Mouse (Mus musculus) liver, embryonic 11.5 days (tissue): ENCODE results near the gene Sergef. TPM values are rescaled to one million over a fixed set of nuclear protein-coding genes. Genes with fewer than 3 reads are reported as not detected.
A peak's percentile ranks its signal among the peaks of the same experiment; 100 is the strongest.

Experiments used
- ATAC-seq: fragments of 200-750 bp; cut with Nextera tagmentation; replicated peaks from 2 replicates; pipeline ENCODE4 v1.8.0; 2017; ENCODE audit warnings: moderate number of reproducible peaks, mild to moderate bottlenecking, moderate TSS enrichment, moderate library complexity; ENCODE audit not compliant: low FRiP score
- DNase-seq: peaks from one replicate; pipeline ENCODE4 v3.0.0-alpha.2; 2017; ENCODE audit warnings: low spot score
- H3K27ac ChIP-seq: fragments of 300-500 bp; sonication (generic); 2 replicates; pipeline ENCODE4 v1.5.1; 2014; ENCODE audit warnings: mild to moderate bottlenecking, low read depth, low read length, control low read depth
- H3K27me3 ChIP-seq: fragments of 300-500 bp; sonication (generic); replicated peaks from 2 replicates; pipeline ENCODE4 v1.6.1; 2014; ENCODE audit warnings: low read length, mixed read lengths; ENCODE audit not compliant: control insufficient read depth, insufficient read depth
- H3K36me3 ChIP-seq: fragments of 300-500 bp; sonication (generic); 2 replicates; pipeline ENCODE4 v1.6.1; 2014; ENCODE audit warnings: mild to moderate bottlenecking, low read length, moderate library complexity, mixed read lengths; ENCODE audit not compliant: control insufficient read depth, insufficient read depth
- H3K4me1 ChIP-seq: fragments of 300-500 bp; sonication (generic); replicated peaks from 2 replicates; pipeline ENCODE4 v1.6.1; 2014; ENCODE audit warnings: low read length, mixed read lengths; ENCODE audit not compliant: control insufficient read depth, insufficient read depth
- H3K4me2 ChIP-seq: fragments of 300-500 bp; sonication (generic); 2 replicates; pipeline ENCODE4 v1.6.1; 2014; ENCODE audit warnings: mild to moderate bottlenecking, control low read depth, moderate library complexity
- H3K4me3 ChIP-seq: fragments of 300-500 bp; sonication (generic); 2 replicates; pipeline ENCODE4 v1.5.1; 2014; ENCODE audit warnings: low read depth, low read length, control low read depth
- H3K9ac ChIP-seq: fragments of 300-500 bp; sonication (generic); 2 replicates; pipeline ENCODE4 v1.6.1; 2014; ENCODE audit warnings: low read depth, low read length, control low read depth
- H3K9me3 ChIP-seq: fragments of 300-500 bp; sonication (generic); 2 replicates; pipeline ENCODE4 v1.6.1; 2016; ENCODE audit warnings: low read length, inconsistent platforms, mixed read lengths; ENCODE audit not compliant: control insufficient read depth
- WGBS: fragments of 180-500 bp; shearing (Covaris S2); extraction: QIAGEN DNeasy Blood & Tissue Kit; methylation state at CpG from one replicate; pipeline ENCODE4 v1.1.7; 2014; 5-methylcytosine and 5-hydroxymethylcytosine counted together
- polyA plus RNA-seq: library from polyadenylated mRNA; unstranded; fragments of >200 nt; fragmentation: Nextera tagmentation; extraction: Ambion mirVana; gene quantifications from 2 replicates; pipeline ENCODE4 v1.2.1, GENCODE M21; 2014

Sergef gene
- polyA plus RNA-seq, 1 experiment from 2014 or later: 13.2 TPM

DNA sequence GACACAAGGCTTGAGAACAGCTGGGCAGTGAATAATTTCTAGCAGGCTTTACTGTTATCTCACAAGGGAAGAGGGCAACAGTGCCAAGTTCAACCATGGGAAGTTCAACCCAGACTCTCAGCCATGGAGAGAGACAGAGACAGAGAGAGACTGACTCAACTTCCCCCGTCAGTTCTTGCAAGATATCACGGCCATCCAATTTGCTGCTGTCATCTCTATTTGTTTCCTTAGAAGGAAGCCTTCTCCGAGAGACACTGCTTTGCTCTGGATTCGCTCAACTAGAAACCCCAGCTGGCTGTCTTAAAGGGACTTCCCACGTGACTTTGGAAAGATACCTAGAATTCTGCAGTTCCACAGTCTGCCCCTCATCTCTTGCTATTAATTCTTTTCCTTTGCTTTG, 80.6 kb downstream of the Sergef start:
- H3K4me1 ChIP-seq: peaks cover 21% of the 10 kb centered on the region
- H3K27me3 ChIP-seq: no peaks in the 10 kb centered on the region
- WGBS: 68% methylated on average over 5 of the region's 5 CpGs
- ATAC-seq: no peak
- H3K4me3 ChIP-seq: no peak overlapping the region
- H3K36me3 ChIP-seq: no peaks in the 10 kb centered on the region
- DNase-seq: no peak
- H3K9me3 ChIP-seq: no peaks in the 10 kb centered on the region
- no peak overlapping the region for H3K27ac ChIP-seq
- no peak overlapping the region for H3K9ac ChIP-seq
- H3K4me2 ChIP-seq: no peak overlapping the region

DNA sequence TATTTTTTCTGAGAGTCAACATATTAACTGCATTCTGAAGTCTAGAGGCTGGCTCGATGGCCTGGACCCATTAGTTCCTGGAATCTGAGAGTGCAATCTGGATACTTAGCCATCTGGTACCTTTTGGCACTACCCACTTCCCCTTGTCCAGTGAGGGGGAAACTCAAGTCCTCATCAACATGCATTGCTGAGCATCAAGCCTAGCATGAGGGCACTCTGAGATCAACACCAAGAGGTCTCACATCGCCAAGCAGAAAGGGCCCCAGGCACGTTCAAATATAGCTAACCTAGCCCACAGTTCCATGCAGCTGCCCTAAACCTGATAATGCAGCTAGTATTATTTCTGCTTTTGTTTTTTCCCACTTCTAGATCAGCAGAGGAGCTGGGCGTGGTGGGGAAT, 81.6 kb downstream of the Sergef start:
- no peak overlapping the region for H3K4me3 ChIP-seq
- peaks cover 21% of the 10 kb centered on the region for H3K4me1 ChIP-seq
- H3K4me2 ChIP-seq: no peak overlapping the region
- WGBS: 66% methylated on average over 4 of the region's 4 CpGs
- peak; percentile 40 for ATAC-seq
- DNase-seq: no peak
- no peaks in the 10 kb centered on the region for H3K27me3 ChIP-seq
- H3K36me3 ChIP-seq: no peaks in the 10 kb centered on the region
- H3K9ac ChIP-seq: no peak overlapping the region
- no peaks in the 10 kb centered on the region for H3K9me3 ChIP-seq
- no peak overlapping the region for H3K27ac ChIP-seq

DNA sequence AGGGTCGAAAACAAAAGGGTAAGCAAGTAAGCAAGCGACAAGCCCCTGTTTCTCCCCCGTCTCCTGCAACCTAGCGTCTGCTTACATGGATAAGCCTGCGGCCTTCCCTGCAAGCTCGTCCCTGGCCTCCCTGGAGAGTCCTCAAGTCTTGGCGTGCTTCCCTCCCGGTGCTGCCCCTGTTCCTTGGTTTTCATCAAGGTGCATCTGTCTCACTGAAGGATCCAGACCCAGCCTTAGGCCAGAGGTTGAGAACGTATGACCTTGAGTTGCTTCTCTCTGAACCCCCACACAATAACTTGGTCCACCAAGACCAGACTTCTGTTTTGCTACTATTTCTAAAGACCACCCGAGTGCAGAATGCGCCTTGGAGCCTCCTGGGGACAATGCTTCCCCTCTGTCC, 82.2 kb downstream of the Sergef start:
- Histone ChIP-seq H3K9me3 (no peaks in the 10 kb centered on the region), H3K27ac (peak overlapping the region; percentile 53; the same call in 1 of the 2 replicates), H3K36me3 (no peaks in the 10 kb centered on the region), H3K4me2 (no peak overlapping the region), H3K4me3 (no peak overlapping the region), H3K27me3 (no peaks in the 10 kb centered on the region), H3K9ac (no peak overlapping the region), H3K4me1 (peaks cover 21% of the 10 kb centered on the region)
- WGBS: 80% methylated on average over 11 of the region's 11 CpGs
- ATAC-seq (no peak), DNase-seq (no peak)

DNA sequence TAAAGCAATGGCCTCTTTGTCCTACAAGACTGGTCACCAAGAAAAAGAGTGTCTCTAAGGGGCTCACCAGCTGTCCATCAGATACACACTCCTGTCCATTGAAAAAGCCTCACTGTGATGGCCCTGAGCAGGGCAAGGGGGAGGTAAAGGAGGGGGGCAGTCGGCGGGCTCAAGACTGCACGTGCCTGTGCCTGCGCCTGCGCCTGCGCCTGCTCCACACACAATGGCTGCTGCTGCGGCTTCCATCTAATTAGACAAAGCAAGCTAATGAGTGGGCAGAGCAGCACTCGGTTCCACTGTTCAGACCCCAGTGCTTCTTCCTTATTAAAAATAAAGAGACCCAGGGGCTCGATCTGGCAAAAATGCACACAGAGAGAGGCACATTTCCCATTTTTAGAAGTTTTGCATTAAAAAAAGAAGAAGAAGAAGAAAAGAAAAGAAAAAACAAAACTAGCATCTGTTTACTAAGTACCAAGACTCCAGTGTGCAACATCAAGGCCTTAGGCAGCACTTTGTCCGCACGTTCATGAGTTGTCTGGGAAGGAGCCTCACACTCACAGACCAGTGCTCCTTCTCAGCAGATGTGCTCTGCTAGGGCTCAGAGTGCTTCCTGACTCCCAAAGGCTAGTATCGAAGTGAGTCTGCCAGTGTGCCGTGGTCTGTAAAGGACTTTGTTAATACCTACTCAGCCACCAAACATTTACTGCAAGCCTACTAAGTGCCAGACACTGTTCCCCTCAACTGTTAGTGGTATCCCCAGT, 83.1 kb downstream of the Sergef start:
- H3K4me3 ChIP-seq: no peak overlapping the region
- H3K4me1 ChIP-seq: peaks cover 21% of the 10 kb centered on the region
- H3K27me3 ChIP-seq: no peaks in the 10 kb centered on the region
- no peak overlapping the region for H3K9ac ChIP-seq
- no peaks in the 10 kb centered on the region for H3K9me3 ChIP-seq
- WGBS: 85% methylated on average over 13 of the region's 13 CpGs
- no peak overlapping the region for H3K4me2 ChIP-seq
- H3K36me3 ChIP-seq: no peaks in the 10 kb centered on the region
- DNase-seq: no peak
- ATAC-seq: no peak
- no peak overlapping the region for H3K27ac ChIP-seq

DNA sequence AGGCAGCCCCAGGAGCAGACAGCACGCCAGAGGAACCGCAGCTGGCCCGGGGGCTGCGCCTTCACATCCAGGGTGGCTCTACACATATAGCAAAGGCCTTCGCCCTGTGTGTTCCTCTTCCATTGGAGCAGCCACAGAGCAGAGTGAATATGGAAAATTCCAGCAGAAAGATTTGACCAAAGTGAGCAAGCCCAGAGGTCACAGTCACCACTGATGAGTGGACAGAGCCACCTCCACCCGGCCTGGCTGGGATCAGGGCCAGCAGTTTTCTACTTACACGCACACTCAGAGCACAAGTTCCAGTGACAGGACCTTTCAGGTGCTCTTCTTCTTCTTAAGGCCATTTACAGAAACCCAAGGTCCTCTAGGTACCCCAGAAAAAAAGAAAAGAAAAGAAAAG, 83.9 kb downstream of the Sergef start:
- no peak for DNase-seq
- WGBS: 91% methylated on average over 7 of the region's 7 CpGs

DNA sequence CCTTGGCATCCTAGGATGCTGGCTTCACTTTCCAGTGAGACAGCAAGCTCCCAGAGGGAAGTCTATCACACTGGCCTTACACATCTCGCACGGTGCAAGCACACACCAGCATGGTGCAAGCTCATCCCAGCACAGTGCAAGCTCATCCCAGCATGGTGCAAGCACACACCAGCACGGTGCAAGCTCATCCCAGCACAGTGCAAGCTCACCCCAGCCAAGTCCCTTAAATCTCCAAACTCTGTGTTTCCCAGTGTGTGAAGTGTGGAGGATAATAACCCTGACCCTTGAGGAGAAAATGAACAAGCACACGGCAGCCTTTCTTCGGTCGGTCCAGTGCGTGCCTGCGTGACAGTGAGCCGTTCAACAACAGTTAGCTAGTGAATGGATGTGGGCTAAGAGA, 84.8 kb downstream of the Sergef start:
- Histone ChIP-seq H3K9me3 (no peaks in the 10 kb centered on the region), H3K27me3 (no peaks in the 10 kb centered on the region), H3K9ac (no peak overlapping the region), H3K4me1 (peaks cover 11% of the 10 kb centered on the region), H3K36me3 (no peaks in the 10 kb centered on the region), H3K4me3 (no peak overlapping the region), H3K27ac (no peak overlapping the region), H3K4me2 (no peak overlapping the region)
- ATAC-seq: no peak
- WGBS: 88% methylated on average over 9 of the region's 9 CpGs
- DNase-seq: no peak

More for the DNA sequence above, 83.9 kb downstream of the Sergef start:
- H3K9ac ChIP-seq: no peak overlapping the region
- H3K36me3 ChIP-seq: no peaks in the 10 kb centered on the region
- no peaks in the 10 kb centered on the region for H3K9me3 ChIP-seq
- no peaks in the 10 kb centered on the region for H3K27me3 ChIP-seq
- no peak overlapping the region for H3K4me2 ChIP-seq
- no peak overlapping the region for H3K4me3 ChIP-seq
- H3K27ac ChIP-seq: no peak overlapping the region
- no peak for ATAC-seq
- H3K4me1 ChIP-seq: peaks cover 20% of the 10 kb centered on the region

DNA sequence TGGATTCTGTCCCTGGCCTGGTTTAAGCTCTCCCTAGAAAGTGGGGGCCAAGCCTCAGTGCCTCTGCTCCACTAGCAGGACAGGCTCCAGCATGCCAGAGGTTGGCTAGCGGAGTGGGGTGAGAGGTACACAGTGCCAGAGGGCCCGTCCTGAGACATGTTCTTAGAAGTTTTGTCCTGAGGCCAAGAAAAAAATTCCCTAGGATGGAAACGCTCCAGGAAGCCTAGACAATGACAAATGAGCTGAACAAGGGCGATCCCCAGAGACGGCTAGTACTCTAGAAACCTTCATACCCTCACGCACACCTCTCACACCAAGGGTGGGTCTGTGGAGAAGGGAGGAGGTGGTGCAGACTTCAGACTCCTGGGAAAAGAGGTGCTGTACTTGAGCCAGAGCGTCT, 85.6 kb downstream of the Sergef start:
- ATAC-seq: no peak
- H3K4me1 ChIP-seq: peaks cover 8% of the 10 kb centered on the region
- WGBS: 69% methylated on average over 7 of the region's 7 CpGs

DNA sequence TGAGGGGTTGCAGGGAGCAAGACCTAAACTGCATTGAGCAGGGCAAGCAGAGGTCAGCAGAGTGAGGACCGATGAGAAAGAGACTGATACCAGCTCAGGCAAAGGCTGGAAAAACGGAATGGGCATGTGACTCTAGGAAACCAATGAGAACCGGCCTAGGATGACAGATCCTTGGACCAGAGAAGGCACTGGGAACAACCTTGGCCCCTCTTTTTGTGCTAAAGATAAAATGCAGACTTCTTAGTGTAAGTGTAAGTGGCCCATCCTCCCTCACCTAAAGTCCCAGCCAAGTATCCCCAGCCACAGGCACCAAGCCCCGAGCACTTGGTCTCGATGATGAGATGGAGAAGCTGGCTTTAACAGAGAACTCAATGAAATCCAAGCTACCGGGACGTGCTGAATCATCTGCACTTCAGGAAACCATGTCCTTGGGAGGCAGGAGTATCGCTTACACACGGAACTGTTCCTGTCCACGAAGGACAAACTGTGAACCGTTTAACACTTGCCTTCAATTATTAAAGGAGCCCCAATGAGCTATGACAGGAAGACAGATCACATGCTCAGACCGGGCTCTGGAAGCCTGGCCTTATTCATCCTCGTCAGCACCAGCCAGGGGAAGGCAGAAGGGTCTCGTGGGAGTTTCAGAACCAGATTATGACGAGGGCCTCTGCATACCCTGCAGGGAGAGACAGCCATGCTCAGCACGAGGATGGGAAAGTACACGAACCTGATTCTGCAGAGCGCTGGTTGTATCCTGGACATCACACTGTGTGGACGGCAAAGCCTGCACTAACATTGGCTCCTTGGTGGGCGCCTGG, 87.5 kb downstream of the Sergef start:
- DNase-seq (no peak), ATAC-seq (no peak)
- no peak overlapping the region for H3K9ac ChIP-seq
- H3K4me3 ChIP-seq: no peak overlapping the region
- 65% methylated on average over 20 of the region's 20 CpGs for WGBS
- no peaks in the 10 kb centered on the region for H3K36me3 ChIP-seq
- H3K4me2 ChIP-seq: no peak overlapping the region
- H3K4me1 ChIP-seq: peaks cover 2% of the 10 kb centered on the region; the same call in 1 of the 2 replicates
- H3K27ac ChIP-seq: no peak overlapping the region
- no peaks in the 10 kb centered on the region for H3K27me3 ChIP-seq
- H3K9me3 ChIP-seq: no peaks in the 10 kb centered on the region

More for the DNA sequence above, 85.6 kb downstream of the Sergef start:
- Histone ChIP-seq H3K36me3 (no peaks in the 10 kb centered on the region), H3K27me3 (no peaks in the 10 kb centered on the region), H3K4me2 (no peak overlapping the region), H3K27ac (no peak overlapping the region), H3K9ac (no peak overlapping the region), H3K9me3 (no peaks in the 10 kb centered on the region), H3K4me3 (no peak overlapping the region)
- no peak for DNase-seq
